Mouse (Mus musculus): ENCODE measurements at regions not wholly inside any gene's neighbourhood (a gene's known extent, or its start where the extent isn't known, plus 50 kb on each side); places are given as distances from the start of the nearest gene placed in this dataset.

DNA sequence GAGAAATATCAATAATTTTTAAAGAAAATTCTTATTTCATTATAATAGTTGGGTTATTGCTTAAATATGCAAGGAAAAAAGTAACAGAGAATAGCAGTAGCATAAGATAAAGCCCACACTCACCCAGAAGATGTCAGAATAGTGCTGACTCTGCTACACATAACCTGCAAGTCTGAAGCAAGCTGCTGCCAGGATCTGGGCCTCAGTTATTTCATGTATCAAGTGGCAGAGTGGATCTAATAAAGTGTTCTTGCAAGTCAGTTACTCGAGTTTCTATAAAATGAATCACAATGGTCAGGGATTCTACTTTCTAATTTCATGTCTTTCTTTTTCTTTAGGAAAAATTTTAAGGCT lies 466.2 kb downstream of the Klhl13 start:
- H3K9me3 ChIP-seq = no peaks in the 10 kb centered on the region
- no peaks in the 10 kb centered on the region for H3K36me3 ChIP-seq (replicated peaks)
- 0 out of 2 replicates have a peak overlapping the region, but pooled peaks have one; percentile 53 for H3K27ac ChIP-seq
- H3K27me3 ChIP-seq = no peaks in the 10 kb centered on the region
- no peak overlapping the region for H3K9ac ChIP-seq
- H3K4me2 ChIP-seq = no peak overlapping the region
- 30% methylated on average over 1 of the region's 1 CpGs for WGBS
- no peaks in the 10 kb centered on the region for H3K4me1 ChIP-seq
- peak; percentile 27; the same call in 1 of the 2 replicates for ATAC-seq (ENCODE audit: low FRiP score)
- H3K4me3 ChIP-seq (replicated peaks) = no peak overlapping the region

GRCm38 (mm10) chrX:22898048-22898697 lies 466.7 kb downstream of the Klhl13 start:
- H3K4me2 ChIP-seq = no peak overlapping the region
- no peak overlapping the region for H3K4me3 ChIP-seq (replicated peaks)
- peak; percentile 83; the same call in 1 of the 2 replicates for ATAC-seq (ENCODE audit: low FRiP score)
- H3K36me3 ChIP-seq (replicated peaks) = no peaks in the 10 kb centered on the region
- no peak overlapping the region for H3K27ac ChIP-seq
- no peaks in the 10 kb centered on the region for H3K4me1 ChIP-seq
- H3K9me3 ChIP-seq = no peaks in the 10 kb centered on the region
- no peak overlapping the region for H3K9ac ChIP-seq
- WGBS = 26% methylated on average over 7 of the region's 7 CpGs
- no peaks in the 10 kb centered on the region for H3K27me3 ChIP-seq

- H3K36me3 ChIP-seq (replicated peaks) = no peaks in the 10 kb centered on the region
- no peak overlapping the region for H3K9ac ChIP-seq
- WGBS = 59% methylated on average over 1 of the region's 1 CpGs
- ATAC-seq (ENCODE audit: low FRiP score) = no peak
- no peaks in the 10 kb centered on the region for H3K4me1 ChIP-seq
- H3K9me3 ChIP-seq = no peaks in the 10 kb centered on the region
- H3K27me3 ChIP-seq = no peaks in the 10 kb centered on the region
- no peak overlapping the region for H3K4me2 ChIP-seq
- H3K4me3 ChIP-seq (replicated peaks) = no peak overlapping the region
- no peak overlapping the region for H3K27ac ChIP-seq
These were observed 495.1 kb downstream of the Klhl13 start for GRCm38 (mm10) chrX:22869791-22870190.

DNA sequence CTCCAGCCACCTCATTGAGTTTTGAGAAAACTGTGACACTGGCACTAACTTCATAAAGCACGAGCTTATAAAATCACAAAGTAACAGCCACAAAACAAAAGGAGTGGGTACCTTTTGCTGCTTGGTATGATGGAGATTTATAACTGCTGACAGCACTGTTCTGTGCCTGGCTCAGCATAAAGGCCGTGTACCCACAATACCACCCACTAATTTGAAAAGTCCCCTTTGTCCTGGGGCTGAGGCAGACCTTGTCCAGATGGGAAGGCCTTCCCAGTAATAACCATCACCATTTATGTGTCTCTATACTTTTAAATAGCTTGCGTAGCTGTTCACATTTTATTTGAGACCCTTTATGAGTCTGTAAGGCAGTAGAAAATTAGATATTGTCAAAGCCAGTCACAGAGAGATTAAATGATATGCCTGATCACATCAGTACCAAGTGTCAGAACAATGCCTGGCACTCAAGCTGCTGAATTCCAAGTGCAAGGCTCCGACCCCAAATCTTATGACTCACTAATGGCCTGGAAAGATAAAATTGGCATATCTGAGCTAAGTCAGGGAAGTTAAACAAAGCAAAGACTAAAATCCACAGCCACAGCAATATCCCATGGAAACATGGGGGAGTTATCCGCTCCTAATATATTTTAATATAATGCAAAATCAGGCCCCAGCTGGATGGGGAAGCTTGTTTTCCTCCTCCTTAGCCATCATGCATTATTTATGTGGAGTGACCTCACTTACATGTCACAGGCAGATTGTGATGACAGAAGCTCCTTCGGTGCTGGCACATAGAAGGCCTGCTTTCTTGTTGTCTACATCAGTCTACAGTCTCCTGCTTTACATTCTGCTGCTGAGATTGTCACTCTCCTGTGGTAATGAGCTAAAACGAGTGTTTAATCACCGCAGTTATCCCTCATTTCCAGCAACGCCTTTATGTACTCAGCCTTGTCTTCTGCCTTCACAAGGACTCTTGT lies 515.1 kb downstream of the Klhl13 start:
- Histone ChIP-seq H3K27ac (peak overlapping the region; percentile 78), H3K27me3 (no peaks in the 10 kb centered on the region), H3K9ac (no peak overlapping the region), H3K36me3 (replicated peaks) (no peaks in the 10 kb centered on the region), H3K4me2 (no peak overlapping the region), H3K4me1 (no peaks in the 10 kb centered on the region), H3K4me3 (replicated peaks) (no peak overlapping the region), H3K9me3 (no peaks in the 10 kb centered on the region)
- WGBS = 41% methylated on average over 9 of the region's 9 CpGs
- ATAC-seq (ENCODE audit: low FRiP score) = peak; percentile 94

- H3K4me3 ChIP-seq (replicated peaks) = no peak overlapping the region
- no peak overlapping the region for H3K4me2 ChIP-seq
- ATAC-seq (ENCODE audit: low FRiP score) = no peak
- H3K27ac ChIP-seq = no peak overlapping the region
- 21% methylated on average over 2 of the region's 2 CpGs for WGBS
- no peaks in the 10 kb centered on the region for H3K36me3 ChIP-seq (replicated peaks)
- H3K9ac ChIP-seq = no peak overlapping the region
- no peaks in the 10 kb centered on the region for H3K4me1 ChIP-seq
- no peaks in the 10 kb centered on the region for H3K27me3 ChIP-seq
- no peaks in the 10 kb centered on the region for H3K9me3 ChIP-seq
These were observed 516.1 kb downstream of the Klhl13 start for GRCm38 (mm10) chrX:22848778-22849177.

- H3K9ac ChIP-seq = no peak overlapping the region
- 22% methylated on average over 3 of the region's 3 CpGs for WGBS
- no peaks in the 10 kb centered on the region for H3K27me3 ChIP-seq
- H3K36me3 ChIP-seq (replicated peaks) = no peaks in the 10 kb centered on the region
- no peaks in the 10 kb centered on the region for H3K4me1 ChIP-seq
- H3K4me3 ChIP-seq (replicated peaks) = no peak overlapping the region
- no peak overlapping the region for H3K4me2 ChIP-seq
- no peak overlapping the region for H3K27ac ChIP-seq
- no peaks in the 10 kb centered on the region for H3K9me3 ChIP-seq
- no peak for ATAC-seq (ENCODE audit: low FRiP score)
These were observed 531.7 kb downstream of the Klhl13 start for GRCm38 (mm10) chrX:22833226-22833625.

- no peak overlapping the region for H3K27ac ChIP-seq
- H3K4me3 ChIP-seq (replicated peaks) = no peak overlapping the region
- WGBS = 71% methylated on average over 1 of the region's 1 CpGs
- H3K4me1 ChIP-seq = no peaks in the 10 kb centered on the region
- H3K4me2 ChIP-seq = no peak overlapping the region
- H3K9ac ChIP-seq = no peak overlapping the region
- no peaks in the 10 kb centered on the region for H3K36me3 ChIP-seq (replicated peaks)
- no peaks in the 10 kb centered on the region for H3K9me3 ChIP-seq
- ATAC-seq (ENCODE audit: low FRiP score) = no peak
- H3K27me3 ChIP-seq = no peaks in the 10 kb centered on the region
These were observed 559.7 kb downstream of the Klhl13 start for GRCm38 (mm10) chrX:22805184-22805583.

DNA sequence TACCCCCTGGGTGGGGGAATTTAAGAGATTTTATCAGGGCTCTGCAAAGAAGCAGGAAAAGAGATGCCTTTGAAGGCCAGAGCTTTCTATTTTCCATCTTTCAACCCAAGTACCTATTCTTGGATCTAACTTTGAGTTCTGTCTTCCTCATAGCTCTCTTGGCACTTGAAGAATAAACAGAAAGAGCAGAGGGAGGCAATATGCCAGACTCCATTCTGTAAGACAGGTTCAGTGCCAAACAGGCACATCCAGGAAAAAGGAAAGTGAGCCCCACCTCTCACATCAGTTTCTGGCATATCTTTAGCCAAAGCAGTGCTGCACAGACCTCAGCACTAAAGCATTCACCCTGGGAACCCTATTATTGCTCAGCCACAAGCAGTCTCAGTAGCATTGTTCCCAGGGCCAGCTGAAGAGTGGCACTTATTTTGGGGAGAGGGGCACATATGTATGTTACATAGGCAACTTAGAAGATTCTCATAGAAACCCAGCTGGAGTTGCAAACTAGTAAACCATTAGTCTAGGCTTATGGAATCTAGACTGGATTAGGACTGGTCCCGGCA lies 594.8 kb downstream of the Klhl13 start:
- ATAC-seq (ENCODE audit: low FRiP score) = no peak

DNA sequence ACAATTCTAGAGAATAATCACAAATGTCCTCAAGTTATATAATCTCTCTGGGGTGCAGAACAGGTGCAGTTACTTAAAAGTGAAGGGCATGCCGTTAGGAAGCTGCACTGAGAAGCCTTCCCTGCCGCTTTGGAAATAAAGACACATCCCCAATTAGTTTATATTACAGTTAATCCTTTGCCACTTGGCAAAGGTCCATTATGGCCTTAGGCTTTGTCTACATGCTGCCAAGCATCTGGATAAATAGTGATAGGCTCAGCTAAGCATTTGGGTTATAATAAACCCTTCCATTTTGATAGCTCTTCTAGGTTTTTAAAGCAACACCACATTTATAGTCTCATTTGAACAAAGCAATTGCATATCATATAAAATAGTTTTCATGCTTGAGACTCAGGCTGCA lies 625.6 kb downstream of the Klhl13 start:
- ATAC-seq (ENCODE audit: low FRiP score) = no peak
- no peaks in the 10 kb centered on the region for H3K9me3 ChIP-seq
- no peaks in the 10 kb centered on the region for H3K27me3 ChIP-seq
- H3K9ac ChIP-seq = no peak overlapping the region
- H3K4me2 ChIP-seq = no peak overlapping the region
- no peak overlapping the region for H3K4me3 ChIP-seq (replicated peaks)
- no peak overlapping the region for H3K27ac ChIP-seq
- WGBS = 31% methylated on average over 2 of the region's 2 CpGs
- H3K36me3 ChIP-seq (replicated peaks) = no peaks in the 10 kb centered on the region
- no peaks in the 10 kb centered on the region for H3K4me1 ChIP-seq

More for the DNA sequence above, 594.8 kb downstream of the Klhl13 start:
- no peaks in the 10 kb centered on the region for H3K36me3 ChIP-seq (replicated peaks)
- H3K4me3 ChIP-seq (replicated peaks) = no peak overlapping the region
- no peak overlapping the region for H3K4me2 ChIP-seq
- no peak overlapping the region for H3K27ac ChIP-seq
- no peaks in the 10 kb centered on the region for H3K9me3 ChIP-seq
- H3K27me3 ChIP-seq = no peaks in the 10 kb centered on the region
- H3K9ac ChIP-seq = no peak overlapping the region
- WGBS = 80% methylated on average over 1 of the region's 1 CpGs
- no peaks in the 10 kb centered on the region for H3K4me1 ChIP-seq

- Histone ChIP-seq H3K4me3 (replicated peaks) (no peak overlapping the region), H3K4me2 (no peak overlapping the region), H3K27ac (no peak overlapping the region), H3K27me3 (no peaks in the 10 kb centered on the region), H3K9me3 (no peaks in the 10 kb centered on the region), H3K4me1 (no peaks in the 10 kb centered on the region), H3K36me3 (replicated peaks) (no peaks in the 10 kb centered on the region), H3K9ac (no peak overlapping the region)
- WGBS = 93% methylated on average over 2 of the region's 2 CpGs
- no peak for ATAC-seq (ENCODE audit: low FRiP score)
These were observed 666.7 kb downstream of the Klhl13 start for GRCm38 (mm10) chrX:22698179-22698578.

DNA sequence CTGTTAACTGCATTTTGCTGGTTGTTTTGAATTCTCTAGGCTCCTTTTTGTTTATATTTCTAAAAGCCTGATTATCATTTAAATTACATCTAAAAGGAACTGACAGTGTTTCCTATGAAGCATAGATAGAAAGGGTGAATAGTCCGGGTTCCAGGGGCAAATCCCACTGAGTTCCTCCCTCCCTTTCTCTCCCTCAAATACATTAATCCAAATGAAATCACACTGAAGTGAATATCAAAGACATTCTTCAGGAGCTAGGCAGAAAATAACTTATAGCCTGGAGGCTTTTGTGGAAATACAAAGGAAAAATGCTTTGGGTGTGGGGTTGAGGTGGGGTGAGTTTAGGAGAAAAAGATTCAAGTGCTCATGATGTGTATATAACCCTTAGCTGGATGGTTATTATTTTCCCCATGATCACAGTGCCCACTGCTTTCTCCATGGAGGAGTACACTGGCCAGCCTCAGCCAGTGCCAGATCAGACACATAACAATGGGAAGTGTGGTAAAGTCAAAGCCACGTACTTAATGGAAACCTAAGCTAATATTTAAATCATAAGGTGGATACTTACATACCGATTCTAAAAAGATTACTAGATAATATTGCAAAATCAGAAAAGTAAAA lies 707.0 kb downstream of the Klhl13 start:
- Histone ChIP-seq H3K27me3 (no peaks in the 10 kb centered on the region), H3K36me3 (replicated peaks) (no peaks in the 10 kb centered on the region), H3K4me3 (replicated peaks) (no peak overlapping the region), H3K9ac (no peak overlapping the region), H3K9me3 (no peaks in the 10 kb centered on the region), H3K4me1 (no peaks in the 10 kb centered on the region), H3K27ac (no peak overlapping the region), H3K4me2 (no peak overlapping the region)
- 60% methylated on average over 3 of the region's 3 CpGs for WGBS
- ATAC-seq (ENCODE audit: low FRiP score) = no peak

All from forebrain, embryonic 12.5 days (tissue).